Mouse (Mus musculus) stomach, embryonic 16.5 days (tissue): ENCODE data around the gene Siglec1. TPM values are rescaled to one million over a fixed set of nuclear protein-coding genes. Genes with fewer than 3 reads are reported as not detected.
A peak's percentile ranks its signal among the peaks of the same experiment; 100 is the strongest.

Source experiments
- ATAC-seq: fragments of 200-750 bp; cut with Nextera tagmentation; 2 replicates; pipeline ENCODE4 v1.8.0; 2017; ENCODE audit warnings: moderate number of reproducible peaks, moderate TSS enrichment; ENCODE audit not compliant: insufficient read depth, low FRiP score
- H3K27ac ChIP-seq: fragments of 300-500 bp; sonication (generic); 2 replicates; pipeline ENCODE4 v1.5.1; 2014; ENCODE audit warnings: low read length
- H3K27me3 ChIP-seq: fragments of 300-500 bp; sonication (generic); 2 replicates; pipeline ENCODE4 v1.6.1; 2014; ENCODE audit warnings: low read length, control low read depth, mixed read lengths; ENCODE audit not compliant: control insufficient read depth, insufficient read depth
- H3K36me3 ChIP-seq: fragments of 300-500 bp; sonication (generic); 2 replicates; pipeline ENCODE4 v1.6.1; 2014; ENCODE audit warnings: low read length; ENCODE audit not compliant: control insufficient read depth, insufficient read depth
- H3K4me1 ChIP-seq: fragments of 300-500 bp; sonication (generic); 2 replicates; pipeline ENCODE4 v1.6.1; 2014; ENCODE audit warnings: low read length, control low read depth, mixed read lengths; ENCODE audit not compliant: control insufficient read depth, insufficient read depth
- H3K4me2 ChIP-seq: fragments of 300-500 bp; sonication (generic); 2 replicates; pipeline ENCODE4 v1.6.1; 2014; ENCODE audit warnings: low read depth, low read length, mixed read lengths
- H3K4me3 ChIP-seq: fragments of 300-500 bp; sonication (generic); replicated peaks from 2 replicates; pipeline ENCODE4 v1.5.1; 2014; ENCODE audit warnings: mild to moderate bottlenecking, low read length
- H3K9ac ChIP-seq: fragments of 300-500 bp; sonication (generic); 2 replicates; pipeline ENCODE4 v1.6.1; 2014; ENCODE audit warnings: low read length
- H3K9me3 ChIP-seq: fragments of 300-500 bp; sonication (generic); replicated peaks from 2 replicates; pipeline ENCODE4 v1.6.1; 2016; ENCODE audit warnings: low read length, control low read depth; ENCODE audit not compliant: control insufficient read depth
- WGBS: fragments of 180-500 bp; shearing (Covaris S2); extraction: QIAGEN DNeasy Blood & Tissue Kit; methylation state at CpG from one replicate; pipeline ENCODE4 v1.1.7; 2014; 5-methylcytosine and 5-hydroxymethylcytosine counted together
- polyA plus RNA-seq: library from polyadenylated mRNA; unstranded; fragments of >200 nt; fragmentation: Nextera tagmentation; extraction: Ambion mirVana; gene quantifications from 2 replicates; pipeline ENCODE4 v1.2.1, GENCODE M21; 2015

The Siglec1 gene
- 0.29 and 0.44 TPM in 2 replicates for polyA plus RNA-seq

DNA sequence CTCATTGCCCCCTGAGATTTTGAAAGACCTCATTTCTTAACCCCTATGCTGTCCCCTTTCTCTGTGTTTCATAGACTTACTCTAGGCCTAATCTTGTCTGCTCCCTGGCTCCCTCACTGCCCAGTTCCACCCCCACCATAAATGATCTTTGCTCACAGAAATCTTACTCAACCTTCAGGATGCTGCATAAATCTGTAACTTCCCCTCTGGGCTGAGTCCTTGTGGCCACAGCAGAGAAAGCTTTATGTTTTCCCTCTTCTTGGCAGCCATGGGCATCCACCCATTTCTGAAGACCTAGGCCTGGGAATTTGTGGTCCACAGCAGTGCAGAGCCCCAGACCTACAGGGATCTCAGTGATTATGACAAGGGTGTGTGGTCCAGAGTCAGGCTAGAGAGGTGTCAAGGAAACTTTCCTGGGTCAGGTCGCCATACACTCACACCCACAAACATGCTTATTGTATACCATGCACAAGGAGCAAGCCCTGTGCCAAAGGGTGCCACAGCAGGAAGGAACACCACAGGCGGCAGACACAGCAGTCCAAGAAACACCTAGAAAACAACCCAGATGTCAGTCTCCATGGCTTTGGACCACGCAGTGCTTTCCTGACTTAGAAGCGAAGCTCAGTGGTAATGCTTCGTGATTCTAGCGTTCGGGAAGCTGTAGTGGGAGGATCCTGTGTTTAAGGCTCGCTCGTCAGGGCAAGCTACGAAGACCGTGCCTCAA lies at the start of gene Siglec1:
Gene Siglec1, minus strand, starts transcription at position 99 of the 724 bp plus-strand sequence.
- Histone ChIP-seq H3K36me3 (no peaks in the 10 kb centered on the region), H3K27ac (no peak within 1 kb of the TSS), H3K9ac (no peak within 1 kb of the TSS), H3K4me1 (no peaks in the 10 kb centered on the region), H3K27me3 (no peaks in the 10 kb centered on the region), H3K4me2 (no peak within 1 kb of the TSS), H3K9me3 (no peaks in the 10 kb centered on the region), H3K4me3 (no peak within 1 kb of the TSS)
- WGBS, result 77% methylated on average over 11 of the region's 11 CpGs
- no peak for ATAC-seq

DNA sequence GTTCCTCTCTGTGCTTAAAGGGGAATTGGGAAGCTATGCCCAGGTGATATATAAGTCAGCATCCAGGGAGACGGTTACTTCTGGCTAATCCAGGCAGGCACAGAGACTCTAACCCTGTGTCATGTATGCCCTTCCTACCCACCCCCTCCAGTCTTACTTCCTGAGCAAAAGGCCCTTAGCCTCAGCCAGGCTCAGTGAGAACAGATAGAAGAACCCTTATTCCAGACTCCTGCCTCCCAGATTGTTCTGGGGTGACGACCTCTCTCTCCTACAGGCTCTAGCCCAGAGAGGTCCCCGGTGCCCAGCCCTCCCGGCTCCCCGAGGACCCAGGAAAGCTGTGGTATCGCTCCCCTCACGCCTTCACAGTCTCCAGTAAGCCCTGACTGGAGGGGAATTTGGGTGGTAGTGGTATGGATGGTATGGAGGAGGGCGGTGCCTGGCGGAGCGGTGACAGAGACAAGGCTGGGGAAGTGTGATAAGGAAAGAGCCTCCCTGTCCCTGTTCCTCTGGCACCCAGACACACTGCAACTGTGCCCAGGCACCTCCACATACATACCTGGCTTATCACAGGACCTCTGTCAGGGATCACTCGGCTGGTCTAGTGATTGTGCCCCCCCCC lies 49.1 kb upstream of the Siglec1 start:
- Histone ChIP-seq H3K27ac (no peak overlapping the region), H3K27me3 (no peaks in the 10 kb centered on the region), H3K9ac (no peak overlapping the region), H3K4me1 (0 out of 2 replicates have a peak, but pooled peaks cover 3% of the 10 kb centered on the region), H3K4me3 (no peak overlapping the region), H3K9me3 (no peaks in the 10 kb centered on the region), H3K4me2 (no peak overlapping the region), H3K36me3 (0 out of 2 replicates have a peak, but pooled peaks cover 3% of the 10 kb centered on the region)
- 54% methylated on average over 11 of the region's 11 CpGs for WGBS
- ATAC-seq, result peak; percentile 82

DNA sequence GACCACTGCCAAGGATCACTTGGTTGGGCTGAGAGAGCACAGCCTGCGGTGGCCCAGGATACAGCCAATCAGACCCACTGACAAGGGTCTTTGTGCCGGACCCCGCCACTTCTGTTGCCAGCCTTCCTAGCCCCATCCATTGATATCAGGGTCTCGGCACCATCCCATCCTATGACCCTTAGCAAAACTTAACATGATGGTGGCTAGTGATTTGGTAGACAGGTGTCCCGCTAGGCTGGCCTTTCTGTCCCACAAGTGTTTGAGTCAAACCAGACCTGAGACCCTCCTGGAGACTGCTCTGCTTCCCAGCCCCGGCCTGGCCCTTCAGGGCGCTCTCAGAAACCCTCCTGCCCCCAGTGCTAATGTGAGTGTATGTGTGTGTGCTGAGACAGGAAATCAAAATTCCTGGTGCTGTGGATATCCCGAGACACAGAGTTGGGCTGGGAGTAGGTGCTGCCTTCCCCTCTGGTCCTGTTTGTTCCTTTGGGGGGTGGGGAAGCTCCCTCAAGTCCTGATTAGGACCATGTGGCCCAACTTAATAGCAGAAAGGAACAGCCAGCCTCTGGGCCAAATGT lies 48.3 kb upstream of the Siglec1 start:
- ATAC-seq, result no peak
- peak overlapping the region; percentile 55; the same call in 1 of the 2 replicates for H3K27ac ChIP-seq

DNA sequence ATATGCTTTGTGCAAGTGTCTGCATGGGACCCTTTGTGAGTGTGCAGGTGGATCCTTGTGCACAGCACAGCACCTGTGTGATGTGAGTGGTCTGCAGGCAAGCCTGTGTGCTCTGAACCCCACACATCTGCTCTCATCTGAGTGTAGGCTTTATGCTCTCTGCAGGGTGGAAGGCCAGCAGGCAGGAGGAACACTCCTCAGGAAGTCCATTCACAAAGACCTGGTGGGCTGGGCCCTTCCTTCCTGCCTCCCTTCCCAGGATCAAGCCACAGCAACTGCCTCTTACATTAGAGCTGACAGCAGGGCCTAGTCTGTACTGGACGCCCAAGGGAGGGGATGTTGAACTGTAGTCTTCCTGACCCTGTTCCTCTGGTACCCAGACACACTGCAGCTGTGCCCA lies 47.8 kb upstream of the Siglec1 start:
- WGBS, result 47% methylated on average over 1 of the region's 1 CpGs
- ATAC-seq, result peak; percentile 30; the same call in 1 of the 2 replicates
- H3K27ac ChIP-seq, result peak overlapping the region; percentile 55; the same call in 1 of the 2 replicates

More for the DNA sequence above, 48.3 kb upstream of the Siglec1 start:
- Histone ChIP-seq H3K27me3 (no peaks in the 10 kb centered on the region), H3K4me2 (no peak overlapping the region), H3K36me3 (0 out of 2 replicates have a peak, but pooled peaks cover 3% of the 10 kb centered on the region), H3K9ac (no peak overlapping the region), H3K9me3 (no peaks in the 10 kb centered on the region), H3K4me1 (peaks cover 3% of the 10 kb centered on the region; the same call in 1 of the 2 replicates), H3K4me3 (no peak overlapping the region)
- WGBS, result 81% methylated on average over 8 of the region's 8 CpGs

DNA sequence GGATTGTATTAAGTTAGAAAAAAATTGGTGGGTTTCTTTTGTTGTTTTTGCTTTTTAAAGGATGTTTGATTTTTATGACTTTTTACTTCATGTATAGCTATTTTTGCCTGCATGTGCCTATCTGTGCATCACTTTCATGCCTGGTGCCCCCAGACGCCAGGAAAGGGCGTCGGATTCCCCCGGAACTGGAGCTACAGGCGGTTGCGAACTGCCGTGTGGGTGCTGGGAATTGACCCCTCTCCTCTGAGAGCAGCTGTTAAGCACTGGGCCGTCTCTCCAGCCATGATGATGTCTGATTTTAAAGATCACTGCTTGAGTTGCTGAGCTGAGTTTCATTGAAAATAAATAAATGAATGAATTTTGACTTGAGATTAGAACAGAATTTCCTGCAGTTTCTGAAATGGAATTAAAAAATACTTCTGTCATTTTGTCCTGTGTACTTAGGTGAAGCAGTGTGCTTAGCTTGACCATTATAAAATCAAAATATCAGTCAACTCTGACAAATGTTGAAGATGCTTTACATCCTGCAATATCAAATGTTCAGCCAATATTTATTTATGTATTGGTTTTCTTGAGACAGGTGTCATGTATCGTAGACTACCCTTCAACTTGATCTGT lies 46.5 kb upstream of the Siglec1 start, which contains the start of gene Gm11037:
Gene Gm11037, plus strand, starts transcription at position 568 of the 618 bp plus-strand sequence.
- 82% methylated on average over 9 of the region's 9 CpGs for whole genome bisulfite sequencing
- Histone ChIP-seq H3K27me3 (no peaks in the 10 kb centered on the region), H3K4me3 (no peak within 1 kb of the TSS), H3K4me1 (peaks cover 13% of the 10 kb centered on the region), H3K9ac (no peak within 1 kb of the TSS), H3K27ac (peak within 1 kb of the TSS; percentile 11; the same call in 1 of the 2 replicates), H3K4me2 (no peak within 1 kb of the TSS), H3K9me3 (no peaks in the 10 kb centered on the region), H3K36me3 (0 out of 2 replicates have a peak, but pooled peaks cover 3% of the 10 kb centered on the region)
- no peak for ATAC-seq

More for the DNA sequence above, 47.8 kb upstream of the Siglec1 start:
- 0 out of 2 replicates have a peak, but pooled peaks cover 3% of the 10 kb centered on the region for H3K36me3 ChIP-seq
- H3K9me3 ChIP-seq, result no peaks in the 10 kb centered on the region
- peaks cover 8% of the 10 kb centered on the region for H3K4me1 ChIP-seq
- no peaks in the 10 kb centered on the region for H3K27me3 ChIP-seq
- no peak overlapping the region for H3K9ac ChIP-seq
- no peak overlapping the region for H3K4me3 ChIP-seq
- H3K4me2 ChIP-seq, result no peak overlapping the region

DNA sequence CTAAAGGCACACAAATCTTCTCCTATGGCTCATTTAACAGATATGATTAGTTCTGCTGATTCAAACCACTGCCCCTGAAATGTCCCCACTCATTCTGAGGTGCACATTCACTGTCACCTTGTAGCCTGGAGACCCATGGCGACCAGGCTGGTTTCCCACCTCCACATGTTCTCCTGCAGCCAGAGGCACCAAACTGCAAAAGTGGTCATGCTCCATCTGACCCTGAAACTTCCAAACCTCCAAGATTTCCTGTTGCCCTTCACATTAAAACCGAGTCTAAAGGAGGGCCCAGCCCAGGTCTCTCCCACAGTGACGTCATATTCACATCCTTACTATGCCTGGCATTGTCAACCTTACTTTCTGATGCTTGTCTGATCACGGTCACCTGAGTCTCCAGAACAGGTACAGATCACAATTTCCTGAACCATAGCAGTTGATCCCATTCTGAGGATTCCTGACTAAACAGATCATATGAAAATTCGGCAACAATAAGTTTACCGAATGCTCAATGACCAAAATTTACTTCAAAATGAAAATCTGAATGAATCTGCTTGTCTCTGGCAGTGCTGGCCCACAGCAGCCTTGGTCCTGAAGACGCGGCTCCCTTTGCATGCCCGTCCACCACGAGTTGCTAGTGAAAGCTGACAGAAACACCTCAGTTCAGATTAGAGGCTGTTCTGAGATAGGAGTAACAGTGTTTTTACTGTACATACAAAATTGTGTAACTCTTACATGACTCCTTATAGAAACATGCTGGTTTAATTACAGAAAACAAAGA lies 45.7 kb upstream of the Siglec1 start:
- H3K9me3 ChIP-seq, result no peaks in the 10 kb centered on the region
- 0 out of 2 replicates have a peak, but pooled peaks cover 3% of the 10 kb centered on the region for H3K36me3 ChIP-seq
- peaks cover 17% of the 10 kb centered on the region for H3K4me1 ChIP-seq
- H3K4me2 ChIP-seq, result no peak overlapping the region
- no peak overlapping the region for H3K27ac ChIP-seq
- H3K4me3 ChIP-seq, result no peak overlapping the region
- H3K9ac ChIP-seq, result no peak overlapping the region
- ATAC-seq, result no peak
- whole genome bisulfite sequencing, result 84% methylated on average over 10 of the region's 10 CpGs
- no peaks in the 10 kb centered on the region for H3K27me3 ChIP-seq

DNA sequence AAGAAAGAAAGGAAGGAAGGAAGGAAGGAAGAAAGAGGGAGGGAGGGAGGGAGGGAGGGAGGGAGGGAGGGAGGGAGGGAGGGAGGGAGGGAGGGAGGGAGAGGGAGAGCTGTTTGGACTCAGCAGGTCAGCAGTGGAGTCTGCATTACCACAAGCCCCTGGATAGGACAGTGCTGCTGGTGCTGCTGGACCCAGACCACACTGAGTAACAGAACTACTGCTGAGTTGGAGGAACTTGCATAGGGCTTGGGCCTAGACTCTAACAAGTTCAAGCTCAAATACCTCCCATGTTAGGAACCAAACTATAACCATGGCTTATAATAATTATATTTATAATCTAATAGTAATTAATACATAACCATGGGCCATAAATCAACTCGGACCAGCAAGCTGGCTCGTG lies 44.3 kb upstream of the Siglec1 start:
- Histone ChIP-seq H3K4me3 (no peak overlapping the region), H3K27me3 (no peaks in the 10 kb centered on the region), H3K4me2 (no peak overlapping the region), H3K9ac (no peak overlapping the region), H3K4me1 (peaks cover 28% of the 10 kb centered on the region), H3K9me3 (no peaks in the 10 kb centered on the region), H3K27ac (no peak overlapping the region), H3K36me3 (0 out of 2 replicates have a peak, but pooled peaks cover 3% of the 10 kb centered on the region)
- ATAC-seq, result no peak
- WGBS, result 80% methylated on average over 2 of the region's 2 CpGs

DNA sequence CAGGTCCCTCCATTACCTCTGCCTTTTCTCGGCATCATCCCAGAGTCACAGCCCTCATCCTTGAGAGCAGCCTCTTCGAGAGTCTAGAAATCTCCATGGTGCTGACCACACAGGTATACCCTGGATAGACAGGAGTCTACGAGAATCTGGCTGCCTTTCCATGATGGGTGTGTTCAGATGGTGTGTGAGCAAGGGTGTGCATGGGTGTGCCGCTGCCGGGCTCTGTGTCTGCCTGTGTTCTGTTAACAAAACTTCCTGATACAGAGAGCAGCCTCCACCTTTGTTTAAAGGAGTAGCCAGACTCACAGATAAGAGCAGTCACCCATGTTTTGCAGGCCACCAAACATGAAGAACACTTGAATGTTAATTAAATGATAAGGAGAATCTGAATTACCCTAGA lies 43.3 kb upstream of the Siglec1 start:
- ATAC-seq, result no peak
- 53% methylated on average over 5 of the region's 5 CpGs for WGBS
- Histone ChIP-seq H3K27me3 (no peaks in the 10 kb centered on the region), H3K9ac (peak overlapping the region; percentile 11; the same call in 1 of the 2 replicates), H3K4me1 (peaks cover 28% of the 10 kb centered on the region), H3K27ac (no peak overlapping the region; the same call in 1 of the 2 replicates), H3K9me3 (no peaks in the 10 kb centered on the region), H3K4me2 (peak overlapping the region; percentile 68), H3K36me3 (0 out of 2 replicates have a peak, but pooled peaks cover 3% of the 10 kb centered on the region), H3K4me3 (no peak overlapping the region)
